Mouse (Mus musculus): ENCODE measurements around the gene Gmds.

Gene Gmds

DNA sequence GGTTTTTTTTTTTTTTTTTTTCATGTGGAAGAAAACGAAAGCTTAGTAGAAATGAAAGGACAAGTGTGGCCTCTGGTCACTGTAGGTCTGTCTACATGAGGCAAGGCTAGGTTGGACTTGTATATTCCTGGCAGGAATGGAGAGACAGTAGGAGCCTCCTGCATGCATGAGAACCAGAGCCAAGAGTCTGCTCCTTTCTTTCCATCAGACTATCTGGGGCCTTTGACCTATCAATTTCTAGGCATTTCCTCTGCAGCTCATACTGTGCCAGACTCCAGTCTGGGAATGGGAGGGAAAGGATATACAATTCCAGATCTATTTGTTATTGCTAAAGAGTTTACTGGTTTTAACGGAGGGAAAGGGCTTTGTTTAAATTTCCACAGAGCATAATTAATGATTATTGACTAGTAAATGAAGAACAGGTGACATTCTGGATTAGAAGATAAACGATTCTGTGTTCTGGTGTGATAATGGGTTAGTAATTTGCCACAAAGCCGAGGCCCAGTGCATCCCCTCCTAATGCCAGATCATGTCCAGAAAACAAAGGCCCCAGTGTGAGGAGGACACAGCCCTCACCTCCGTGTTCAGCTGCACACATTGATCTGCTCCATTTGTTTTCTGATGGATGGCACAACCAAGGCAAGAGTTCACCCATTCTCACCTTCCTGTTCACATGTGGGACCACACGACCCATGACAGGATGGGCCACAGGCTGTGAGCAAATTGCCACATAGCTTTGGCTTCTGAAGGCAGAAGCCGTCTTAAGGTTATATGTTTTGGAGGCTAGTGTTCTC is 394.9 kb downstream of the Gmds start:
- DNase-seq, result no peak

DNA sequence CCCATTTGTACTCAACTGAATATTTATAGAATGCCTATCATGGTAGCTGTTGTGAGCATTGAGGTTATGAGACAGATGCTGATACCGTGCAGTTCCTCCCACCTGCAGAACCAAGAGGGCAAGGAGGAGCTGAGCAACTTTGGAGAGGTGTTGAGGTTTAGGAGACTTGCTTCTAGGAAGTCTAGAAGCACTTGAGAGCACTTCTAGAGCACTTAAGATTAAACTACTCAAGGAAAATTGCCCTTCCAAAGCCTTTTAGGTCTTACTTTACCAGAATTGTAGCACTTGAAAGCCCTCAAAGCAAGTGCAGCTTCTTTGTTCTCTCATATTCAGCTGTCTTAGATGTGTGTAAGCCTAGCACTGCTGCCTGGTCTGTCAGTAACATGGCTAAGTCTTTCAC is 409.2 kb downstream of the Gmds start:
- no peak for DNase-seq

DNA sequence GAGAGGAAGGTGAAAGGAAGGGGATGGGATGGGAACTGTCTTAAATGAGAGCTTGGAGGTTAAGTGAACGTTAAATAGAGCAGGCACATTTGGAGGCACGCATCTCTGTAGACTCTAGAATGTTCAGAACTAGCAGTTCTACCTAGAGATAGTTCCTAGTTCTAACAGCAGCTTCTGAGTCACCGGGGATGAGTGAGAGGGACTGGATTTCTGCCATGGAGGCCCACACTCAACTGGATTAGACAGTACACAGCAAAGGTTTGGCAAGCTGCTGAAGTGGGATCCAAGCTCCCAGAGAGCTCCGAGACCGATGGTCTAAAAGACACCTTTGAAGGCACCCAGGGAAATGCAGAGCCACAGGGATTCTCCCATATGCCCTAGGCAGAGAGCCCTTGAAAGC is 411.9 kb downstream of the Gmds start:
- no peak for DNase-seq

DNA sequence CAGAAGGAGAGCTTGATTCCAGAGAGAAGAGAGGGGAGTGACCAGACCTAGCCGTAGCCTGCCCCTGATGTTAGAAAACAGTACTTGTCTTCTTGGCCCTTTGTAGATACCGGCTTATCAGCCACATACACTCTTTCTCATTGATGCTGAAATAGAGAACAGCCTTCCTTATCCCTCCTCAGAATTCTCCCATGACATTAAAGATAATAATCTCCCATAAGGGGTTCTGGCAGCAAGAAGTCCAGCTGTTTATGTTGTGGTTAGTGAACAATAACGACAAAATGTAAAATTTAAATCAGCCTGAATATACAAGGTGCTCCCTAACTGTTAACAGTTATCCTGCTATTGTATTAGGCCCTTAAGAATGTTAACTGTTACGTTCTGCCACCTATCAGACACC is 414.0 kb downstream of the Gmds start:
- DNase-seq, result no peak

DNA sequence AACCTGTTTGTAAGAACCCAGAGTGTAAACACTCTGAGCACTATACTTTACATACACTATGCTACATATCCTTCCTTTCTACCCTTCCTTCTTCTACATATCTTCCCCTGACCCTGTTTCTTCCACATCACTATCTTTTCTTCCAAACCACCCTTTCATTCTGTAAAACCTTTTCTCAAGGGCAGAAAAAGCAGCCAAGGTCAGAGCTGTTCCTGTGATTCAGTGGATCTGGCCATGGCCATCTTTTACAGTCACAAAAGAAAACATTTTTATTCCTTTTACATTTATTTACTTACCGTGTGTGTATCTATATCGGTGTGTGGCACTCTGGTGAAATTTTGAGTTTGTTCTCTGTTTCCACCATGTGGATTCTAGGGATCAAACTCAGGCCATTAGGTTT is 418.8 kb downstream of the Gmds start:
- no peak for DNase-seq

DNA sequence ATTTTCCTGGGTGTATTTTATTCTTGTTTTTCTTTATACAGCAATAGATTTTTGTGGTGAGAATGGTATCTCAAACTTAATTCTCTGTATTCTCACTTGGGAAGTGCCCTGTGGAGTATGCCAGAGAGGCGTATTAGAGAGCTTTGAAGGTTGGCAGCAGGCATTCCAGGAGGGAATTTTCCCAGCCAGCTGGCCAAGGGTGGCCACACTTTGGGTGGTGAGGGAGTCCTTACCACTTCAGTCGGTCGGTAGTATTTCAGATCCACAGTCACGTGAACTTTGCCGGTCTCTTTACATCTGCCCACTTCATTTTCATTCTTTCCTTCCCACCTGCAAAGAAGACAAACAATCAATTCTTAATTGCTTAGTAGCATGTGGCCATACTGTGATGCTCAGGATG is 421.2 kb downstream of the Gmds start:
- no peak for DNase-seq

DNA sequence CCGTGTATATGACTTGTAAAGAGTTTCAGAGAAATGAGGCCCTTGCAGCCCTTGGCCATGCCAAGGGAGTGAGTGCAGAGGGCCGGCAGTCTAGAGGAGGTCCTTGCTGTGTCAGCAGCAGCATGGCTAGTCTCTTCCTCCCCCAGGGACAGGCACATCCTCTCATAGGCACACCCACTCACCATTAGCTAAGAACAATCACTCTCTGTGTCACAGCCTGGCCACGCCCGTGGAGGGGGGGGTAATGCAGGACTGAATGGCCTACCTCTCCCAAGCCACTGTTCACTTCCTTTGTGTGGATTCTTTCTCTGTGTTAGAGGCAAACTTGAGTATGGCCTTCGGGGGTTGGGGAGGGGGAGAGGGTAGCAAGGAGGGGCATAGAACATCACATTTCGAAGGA is 422.8 kb downstream of the Gmds start:
- no peak for DNase-seq

DNA sequence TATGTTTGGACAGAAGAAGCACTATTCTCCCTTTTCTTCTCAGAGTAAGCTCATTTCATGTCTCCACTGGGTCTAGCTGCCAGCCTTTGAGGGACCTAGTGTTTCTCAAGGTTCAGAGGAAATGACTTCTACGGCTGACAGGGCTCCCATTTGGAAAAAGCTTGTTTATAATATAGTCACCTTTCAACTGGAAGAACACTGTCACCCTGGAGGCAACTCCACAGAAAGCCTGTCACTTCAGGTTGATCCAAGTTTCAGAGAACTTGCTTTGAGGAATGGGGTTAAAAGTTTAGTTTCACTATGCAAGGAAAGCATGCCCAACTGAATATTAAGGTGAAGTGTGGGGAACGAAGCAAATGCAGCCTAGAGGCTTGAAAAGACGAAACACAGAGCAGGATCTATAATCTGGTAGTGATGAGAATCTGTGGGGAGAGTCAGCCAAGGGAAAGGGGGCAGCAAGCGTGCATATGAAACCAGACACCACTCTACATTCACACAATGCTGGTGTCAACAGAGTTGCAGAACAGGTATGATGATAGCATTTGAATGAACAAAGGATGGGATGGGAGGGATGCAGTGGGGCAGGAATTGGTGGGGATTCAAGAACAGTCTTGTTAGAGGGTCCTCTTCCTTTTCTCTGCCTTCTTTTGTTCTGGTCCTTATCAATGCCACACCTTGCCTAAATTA is 423.5 kb downstream of the Gmds start:
- DNase-seq, result no peak

DNA sequence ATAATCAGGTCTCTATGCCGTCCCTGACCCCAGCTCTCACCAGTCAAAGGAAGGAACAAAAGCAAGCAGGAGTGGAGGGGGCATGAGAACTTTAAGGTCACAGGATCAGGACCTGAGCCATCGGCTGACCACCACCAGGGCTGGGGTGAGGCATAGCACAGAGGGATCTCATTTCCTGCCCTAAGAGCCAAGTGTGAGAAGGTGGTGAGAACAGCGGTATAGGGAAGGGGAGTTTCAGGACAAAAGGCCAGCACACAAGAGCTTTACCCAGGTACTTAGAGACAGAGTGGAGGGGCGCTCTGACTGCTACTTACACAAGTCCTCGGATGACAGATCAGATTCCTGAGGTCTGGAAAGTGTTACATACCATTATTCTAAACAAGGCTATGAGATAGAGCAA is 426.6 kb downstream of the Gmds start:
- no peak for DNase-seq

DNA sequence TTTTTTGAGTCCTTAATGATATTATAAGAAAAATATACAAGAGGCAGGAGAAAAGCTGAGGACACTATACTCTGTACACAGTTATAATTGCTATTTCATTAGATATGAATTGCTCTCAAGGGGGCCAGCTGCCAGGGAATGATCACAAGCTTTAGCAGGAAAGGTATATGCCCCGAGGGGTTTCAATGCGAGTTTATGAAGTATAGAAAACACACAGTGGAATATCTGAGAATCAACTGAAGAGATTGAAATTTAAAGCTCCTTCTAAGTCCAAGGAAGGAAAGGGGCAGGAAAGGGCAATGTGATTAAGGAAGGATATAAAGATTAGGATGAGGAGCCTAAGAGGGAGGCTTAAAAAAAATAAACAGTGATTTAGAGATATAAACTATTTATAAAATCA is 427.2 kb downstream of the Gmds start:
- DNase-seq, result no peak

DNA sequence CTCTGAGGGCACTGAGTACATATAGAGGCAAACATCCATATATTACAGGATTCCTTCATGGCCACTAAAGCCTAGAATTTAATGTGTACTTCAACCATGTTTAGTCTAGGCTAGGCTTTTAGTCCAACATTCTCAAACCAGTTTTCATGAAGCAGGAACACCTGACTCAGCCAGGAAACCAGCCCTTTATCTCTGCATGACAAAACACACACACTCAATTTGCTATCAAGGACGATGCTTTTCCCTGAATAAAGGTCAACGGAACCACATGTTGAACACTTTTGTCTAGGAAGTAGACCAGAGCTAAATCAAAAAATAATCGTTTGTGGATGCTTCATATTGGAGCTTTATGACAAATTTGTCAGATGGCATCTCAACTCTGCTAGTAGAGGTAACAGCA is 429.5 kb downstream of the Gmds start:
- DNase-seq, result no peak

DNA sequence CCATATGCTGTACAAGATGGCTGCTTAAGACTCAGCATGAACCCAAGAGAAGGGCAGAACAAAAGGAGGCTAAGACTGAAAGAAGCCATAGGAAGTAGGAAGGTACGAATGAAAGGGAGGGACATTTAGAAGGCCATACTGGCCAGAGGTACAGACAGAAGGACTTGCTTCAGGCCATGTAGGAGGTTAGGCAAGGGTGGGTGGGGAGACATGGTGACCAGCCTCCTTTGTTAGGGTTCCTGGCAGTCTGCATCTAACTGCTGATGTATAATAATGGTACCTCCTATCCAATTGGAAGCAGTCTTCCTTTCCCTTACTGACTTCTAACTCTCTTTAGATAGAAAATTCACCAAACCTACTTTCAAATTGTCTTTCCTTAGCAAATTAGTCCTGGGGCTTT is 432.0 kb downstream of the Gmds start:
- no peak for DNase-seq

DNA sequence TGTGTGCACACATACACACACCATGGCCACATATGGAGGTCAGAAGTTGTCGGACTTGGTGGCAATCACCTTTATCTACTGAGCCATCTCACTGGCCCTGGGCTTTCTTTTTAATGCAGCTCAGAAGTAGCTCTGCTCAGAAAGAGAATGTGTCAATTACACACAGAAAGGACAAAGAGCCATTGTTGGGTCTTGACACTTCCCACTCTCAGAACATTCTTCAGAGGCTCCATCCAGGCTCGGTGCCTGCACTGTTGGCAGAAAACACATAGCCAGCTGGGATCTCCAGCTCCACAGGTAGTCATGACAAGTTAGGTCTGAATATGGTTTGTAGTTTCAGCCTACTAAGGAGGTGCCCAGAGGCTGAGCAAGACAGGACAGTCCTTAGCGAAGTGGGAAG is 438.3 kb downstream of the Gmds start:
- DNase-seq, result no peak

DNA sequence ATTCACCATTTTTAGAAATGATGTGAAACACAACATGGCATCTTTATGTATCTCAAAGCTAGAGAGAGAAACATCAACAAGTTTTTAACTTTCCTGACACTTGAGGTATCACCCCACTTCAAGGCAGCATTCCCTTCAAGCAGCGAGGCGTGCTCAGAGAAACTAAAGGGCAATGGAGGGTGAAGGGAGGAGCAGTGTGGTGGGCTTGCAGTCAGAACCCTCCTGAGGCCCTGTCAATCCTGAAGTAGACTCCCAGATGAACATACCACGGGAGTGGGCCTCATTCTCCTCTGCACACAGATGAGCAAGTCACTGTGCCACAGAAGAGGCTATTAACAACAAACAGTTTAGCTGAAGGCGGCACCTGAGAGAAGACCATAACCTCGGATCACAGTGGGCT is 439.1 kb downstream of the Gmds start:
- DNase-seq, result no peak

DNA sequence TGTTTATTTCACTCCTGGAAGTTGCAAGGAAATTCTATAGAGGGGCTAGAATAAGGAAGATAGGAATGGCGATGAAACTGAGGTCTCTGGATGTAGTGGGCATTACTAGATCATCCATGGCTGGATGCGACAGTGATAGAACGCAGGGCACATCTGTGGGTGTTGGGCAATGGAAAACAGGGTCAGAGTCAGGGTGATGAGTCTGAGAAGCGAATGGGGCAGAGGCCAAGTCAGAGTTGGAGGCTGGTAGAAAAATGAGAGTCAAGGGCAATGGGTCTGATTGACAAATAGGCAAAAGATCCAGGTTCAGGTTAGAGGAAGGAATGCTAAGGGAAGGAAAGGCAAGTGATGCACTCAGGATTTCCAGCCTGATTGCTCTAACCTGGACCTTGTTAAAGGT is 441.0 kb downstream of the Gmds start:
- no peak for DNase-seq

DNA sequence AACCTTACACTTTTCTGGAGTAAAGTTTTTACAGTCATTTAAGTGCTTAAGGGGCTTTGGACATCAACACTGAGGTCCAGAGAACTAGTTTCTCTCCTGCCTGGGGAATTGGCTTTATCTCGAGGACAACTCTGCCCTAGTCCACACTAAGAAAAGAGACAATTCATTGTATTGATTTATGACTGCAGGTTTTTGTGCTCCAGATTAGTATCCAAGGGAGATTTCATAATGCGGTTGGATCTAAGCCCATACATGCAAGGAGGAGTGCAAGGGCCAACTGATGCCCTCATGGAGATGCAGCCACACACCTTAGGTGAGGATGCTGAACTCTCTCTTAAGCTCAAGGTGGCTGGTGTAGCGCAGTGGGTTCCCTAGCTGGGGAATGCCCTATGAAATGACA is 444.0 kb downstream of the Gmds start:
- DNase-seq, result no peak

DNA sequence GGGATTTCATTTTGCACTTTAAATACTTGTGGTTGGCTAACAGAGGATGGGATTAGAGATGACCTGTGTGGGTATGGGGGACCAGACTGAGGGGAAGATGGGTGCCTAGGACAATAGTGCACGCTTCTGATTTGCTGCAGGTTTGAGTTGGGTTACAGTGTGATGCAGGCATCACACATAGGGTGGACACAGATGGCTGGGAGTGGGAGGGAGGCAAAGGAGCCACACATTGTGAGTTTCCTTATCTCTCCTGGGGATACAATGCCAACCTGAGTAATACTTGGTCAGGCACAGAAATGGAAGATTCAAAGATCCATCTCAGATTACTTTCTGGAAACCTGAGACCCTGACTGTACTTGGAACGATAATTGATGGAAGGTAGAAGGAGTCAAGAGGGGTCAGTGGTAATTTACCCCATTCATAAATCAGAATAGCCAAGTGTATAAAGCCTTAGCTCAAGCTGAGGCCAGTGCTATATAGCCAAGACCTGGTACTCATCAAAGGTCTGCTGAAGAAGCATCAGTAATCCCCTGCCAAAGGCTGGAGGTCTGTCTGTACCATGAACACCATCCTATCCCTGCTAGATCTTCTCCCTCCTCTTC is 445.5 kb downstream of the Gmds start:
- no peak for DNase-seq

DNA sequence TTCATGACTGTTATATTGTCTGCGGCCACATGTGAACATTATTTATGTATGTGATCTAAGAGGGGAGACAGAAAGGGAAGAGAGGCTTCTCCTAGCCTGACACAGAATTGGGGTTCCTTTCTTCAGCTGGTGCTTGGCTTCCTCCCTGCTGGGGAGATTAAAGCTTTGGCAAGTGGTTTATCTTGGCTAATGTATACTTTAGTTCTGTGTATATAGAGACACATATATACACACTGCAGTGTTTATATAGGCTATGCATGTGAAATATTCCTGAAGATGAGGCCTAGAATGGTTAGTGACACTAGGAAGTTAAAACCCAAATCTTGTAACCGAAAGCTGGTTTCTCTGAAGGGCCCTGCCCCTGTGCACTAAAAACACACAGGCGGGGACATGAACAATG is 450.0 kb downstream of the Gmds start:
- no peak for DNase-seq

DNA sequence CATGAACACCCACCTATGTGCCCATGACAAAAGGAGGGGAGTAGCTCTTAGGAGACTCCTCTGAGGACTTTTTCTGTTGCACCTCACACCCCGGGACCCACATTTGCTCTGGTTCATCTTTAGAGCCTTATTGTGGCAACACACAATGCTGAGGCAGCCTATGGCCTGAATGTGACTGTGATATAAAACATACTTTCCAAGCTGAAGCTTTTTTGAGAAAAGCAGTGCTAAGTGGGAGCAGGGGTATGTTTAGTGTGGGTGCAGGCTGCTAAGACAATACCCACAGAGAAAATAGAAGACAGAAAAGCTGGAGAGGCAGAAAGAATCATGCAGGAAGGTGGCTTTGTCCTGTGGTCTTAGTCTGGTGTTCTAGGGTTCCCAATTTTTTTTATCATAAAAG is 452.8 kb downstream of the Gmds start:
- no peak for DNase-seq

DNA sequence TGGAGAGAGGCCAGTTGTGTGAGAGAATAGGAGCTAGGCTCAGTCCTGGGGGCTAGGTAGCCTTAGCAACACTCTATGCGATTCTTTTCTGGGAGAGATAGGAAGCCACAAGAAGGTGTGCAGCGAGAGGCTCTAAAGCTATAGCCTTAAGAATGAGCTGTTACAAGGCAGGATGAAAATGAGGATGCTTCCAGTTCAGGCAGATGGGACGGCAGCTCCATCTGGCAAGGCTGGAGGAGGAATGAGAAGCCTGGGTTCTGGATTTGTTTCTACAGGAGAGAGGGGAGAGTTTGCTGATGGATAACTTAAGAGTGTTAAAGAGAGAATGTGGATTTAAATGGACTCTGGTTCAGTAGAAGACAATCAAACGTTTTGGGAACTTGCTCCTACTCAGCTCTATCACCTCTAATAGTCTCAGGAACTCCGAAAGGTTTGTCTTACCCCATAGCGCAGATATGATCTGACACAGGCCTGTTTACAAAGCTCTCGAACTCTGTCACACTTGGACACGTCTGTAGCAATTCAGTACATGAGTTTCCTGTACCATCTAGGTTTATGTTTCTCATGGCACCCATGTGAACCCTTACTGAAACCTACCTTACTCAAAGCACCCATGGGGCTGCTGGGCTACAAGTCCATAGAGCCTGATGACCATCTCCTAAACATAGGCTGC is 459.6 kb downstream of the Gmds start:
- no peak for DNase-seq

DNA sequence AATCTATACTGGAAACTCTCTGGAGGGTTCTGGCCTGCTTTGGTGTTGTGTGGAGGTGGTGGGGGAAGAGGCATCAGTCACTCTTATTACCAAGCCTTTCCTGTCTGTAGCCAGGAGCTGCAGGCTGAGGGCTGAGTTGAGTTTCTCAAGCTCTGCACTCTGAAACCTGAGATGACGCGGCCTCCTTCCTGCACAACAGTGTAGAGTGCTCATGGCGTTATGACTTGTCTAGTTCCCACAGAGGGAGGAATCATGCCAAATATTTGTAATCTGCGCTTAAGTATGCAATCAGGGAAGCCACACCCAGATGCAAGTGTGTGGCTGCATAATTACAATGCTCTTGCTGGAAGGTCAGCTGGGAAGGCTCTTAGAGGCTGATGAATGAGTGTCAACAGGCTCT is 461.5 kb downstream of the Gmds start:
- DNase-seq, result no peak

DNA sequence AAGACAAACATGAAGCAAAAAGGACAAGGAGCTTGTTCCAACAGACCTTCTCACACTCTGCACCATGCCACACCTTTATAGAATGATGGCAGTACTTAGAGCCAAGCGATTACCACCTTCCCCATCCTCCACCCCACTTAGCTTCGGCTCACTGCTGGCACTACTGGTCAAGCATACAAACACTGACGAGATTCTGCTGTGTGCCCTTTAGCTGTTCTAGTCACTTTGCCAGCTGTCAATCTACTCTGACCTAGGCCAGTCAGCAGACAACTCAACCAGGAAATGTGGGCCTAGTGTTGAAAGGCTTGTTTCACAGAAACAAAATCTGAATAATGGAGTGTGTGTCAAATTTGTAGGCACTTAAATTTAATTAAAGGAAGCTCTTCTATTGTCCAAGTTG is 464.1 kb downstream of the Gmds start:
- no peak for DNase-seq

DNA sequence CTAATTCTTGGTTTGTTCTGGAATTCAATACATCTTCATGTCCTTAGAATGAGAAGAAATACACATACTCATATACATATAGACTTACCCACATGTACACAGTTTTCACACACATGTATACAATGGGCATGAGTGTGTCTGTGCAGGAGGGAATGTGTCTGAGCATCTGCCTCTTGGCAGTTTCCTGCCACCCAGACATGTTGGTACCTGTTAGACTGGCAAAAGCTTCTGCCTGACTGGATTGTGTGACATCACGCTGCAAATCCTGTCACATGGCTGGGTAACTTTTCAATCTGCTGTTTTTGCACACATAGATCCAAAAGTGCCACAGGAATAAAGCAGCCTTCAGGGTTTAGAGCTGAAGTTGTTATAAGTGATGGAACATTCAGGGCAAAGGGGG is 465.3 kb downstream of the Gmds start:
- DNase-seq, result no peak

DNA sequence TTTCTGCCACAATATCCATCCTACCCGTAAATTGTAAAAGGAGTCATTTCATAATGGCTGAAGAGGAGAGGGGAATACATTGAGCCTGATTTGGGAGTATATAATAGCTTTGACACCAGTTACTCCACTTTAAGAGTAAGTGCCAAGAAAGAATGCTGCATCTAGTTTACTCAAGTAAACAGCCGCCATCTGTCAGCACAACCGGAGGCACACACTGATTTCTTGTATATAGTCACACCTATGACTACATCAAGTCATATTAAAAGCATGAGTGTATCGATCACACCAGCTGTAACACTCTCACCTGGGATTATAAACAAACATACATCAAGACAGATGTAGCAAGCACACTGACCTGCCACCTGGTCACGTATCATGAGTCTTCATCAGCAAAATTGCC is 473.8 kb downstream of the Gmds start:
- no peak for DNase-seq

Data from spleen, adult 18-20 months (tissue).